Mouse (Mus musculus): Measurements from ENCODE around the gene Sfxn4. TPM values are rescaled to one million over a fixed set of nuclear protein-coding genes. Genes with fewer than 3 reads are reported as not detected.
A peak's percentile ranks its signal among the peaks of the same experiment; 100 is the strongest.
"Not testable (repeated sequence)": the region's sequence is repeated elsewhere in the genome, so short reads cannot be mapped to it uniquely, and the experiment has no call there.

Gene Sfxn4
- polyA plus RNA-seq, 1 experiment = 7.6 TPM

DNA sequence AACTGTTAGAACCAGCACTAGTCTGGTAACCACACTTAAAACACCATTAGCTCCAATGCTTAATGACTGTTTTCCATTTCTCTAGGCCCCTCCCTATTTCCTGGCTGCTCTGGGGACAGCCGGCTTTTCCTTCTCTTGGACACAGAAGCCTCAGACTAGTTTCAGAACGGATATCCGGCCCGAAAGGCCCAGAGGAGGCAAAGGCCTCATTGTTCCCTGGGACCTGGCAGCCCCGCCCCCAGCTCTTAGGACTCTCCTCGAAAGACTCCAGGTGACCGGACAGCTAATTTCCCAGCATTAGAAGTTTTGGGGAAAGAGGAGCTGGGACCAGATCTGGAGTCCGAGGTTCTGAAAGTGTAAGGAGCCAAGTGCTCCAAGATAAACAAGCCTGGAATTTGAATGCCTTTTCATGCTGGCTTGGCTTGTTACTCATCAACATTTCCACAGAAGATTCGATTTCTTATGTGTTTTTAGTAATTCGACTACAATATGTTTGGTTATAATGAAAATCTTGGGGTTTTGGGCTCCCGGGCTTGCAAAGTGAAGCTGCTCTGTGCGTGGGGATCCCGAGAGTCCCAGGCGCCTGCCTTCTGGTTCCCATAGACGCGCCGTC is 27.9 kb upstream of the Sfxn4 start:
- DNase-seq (ENCODE audit: low read depth) = peak; percentile 50
- TF ChIP-seq POLR2A (IDR thresholded peaks at IDR 0.05; ENCODE audit: borderline replicate concordance, extremely low read depth, insufficient read depth, insufficient read length, poor library complexity, severe bottlenecking) = no peak
- no peak for TF ChIP-seq CTCF (IDR thresholded peaks at IDR 0.05; ENCODE audit: borderline replicate concordance, extremely low read depth, insufficient read depth, insufficient read length)

DNA sequence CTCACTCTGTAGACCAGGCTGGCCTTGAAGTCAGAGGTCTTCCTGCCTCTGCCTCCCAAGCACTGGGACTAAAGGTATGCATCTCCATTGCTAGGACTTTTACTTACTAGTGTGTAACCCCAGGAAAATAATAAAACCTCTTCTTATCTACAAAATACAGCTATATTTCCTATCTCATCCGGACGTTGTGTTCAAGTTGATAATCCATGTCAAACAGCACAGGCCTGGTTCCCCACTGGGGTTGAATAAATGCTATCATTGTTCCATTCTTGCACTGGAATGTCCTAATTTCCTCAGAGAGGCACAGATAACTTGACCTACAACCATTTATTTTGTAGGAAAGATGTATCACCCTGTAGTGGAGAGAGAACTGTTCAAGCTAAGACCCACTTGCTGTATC is 26.4 kb upstream of the Sfxn4 start:
- DNase-seq (ENCODE audit: low read depth) = no peak
- TF ChIP-seq POLR2A (IDR thresholded peaks at IDR 0.05; ENCODE audit: borderline replicate concordance, extremely low read depth, insufficient read depth, insufficient read length, poor library complexity, severe bottlenecking) (no peak), CTCF (IDR thresholded peaks at IDR 0.05; ENCODE audit: borderline replicate concordance, extremely low read depth, insufficient read depth, insufficient read length) (no peak)

DNA sequence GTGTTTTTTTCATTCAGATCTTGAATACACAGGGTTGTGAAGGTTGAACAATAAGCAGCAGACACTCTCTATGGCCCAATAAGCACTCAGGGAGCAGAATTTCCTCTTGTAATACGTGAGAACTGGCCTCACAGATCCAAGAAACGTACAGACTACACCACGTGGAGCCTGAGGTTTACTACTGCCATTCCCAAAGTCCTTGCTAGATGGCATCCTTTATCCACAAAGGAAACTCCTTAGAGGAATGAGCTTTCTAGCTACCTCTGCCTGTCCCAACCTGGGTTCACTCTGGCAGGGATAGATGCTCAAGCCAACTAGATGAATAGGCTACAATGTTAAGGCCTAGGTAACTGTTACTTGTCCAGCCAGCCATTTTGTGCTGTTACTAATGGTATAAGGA is 21.9 kb upstream of the Sfxn4 start:
- peak; percentile 48; the same call in 1 of the 2 replicates for TF ChIP-seq CTCF (IDR thresholded peaks at IDR 0.05; ENCODE audit: borderline replicate concordance, extremely low read depth, insufficient read depth, insufficient read length)
- TF ChIP-seq POLR2A (IDR thresholded peaks at IDR 0.05; ENCODE audit: borderline replicate concordance, extremely low read depth, insufficient read depth, insufficient read length, poor library complexity, severe bottlenecking) = no peak
- DNase-seq (ENCODE audit: low read depth) = peak; percentile 53

DNA sequence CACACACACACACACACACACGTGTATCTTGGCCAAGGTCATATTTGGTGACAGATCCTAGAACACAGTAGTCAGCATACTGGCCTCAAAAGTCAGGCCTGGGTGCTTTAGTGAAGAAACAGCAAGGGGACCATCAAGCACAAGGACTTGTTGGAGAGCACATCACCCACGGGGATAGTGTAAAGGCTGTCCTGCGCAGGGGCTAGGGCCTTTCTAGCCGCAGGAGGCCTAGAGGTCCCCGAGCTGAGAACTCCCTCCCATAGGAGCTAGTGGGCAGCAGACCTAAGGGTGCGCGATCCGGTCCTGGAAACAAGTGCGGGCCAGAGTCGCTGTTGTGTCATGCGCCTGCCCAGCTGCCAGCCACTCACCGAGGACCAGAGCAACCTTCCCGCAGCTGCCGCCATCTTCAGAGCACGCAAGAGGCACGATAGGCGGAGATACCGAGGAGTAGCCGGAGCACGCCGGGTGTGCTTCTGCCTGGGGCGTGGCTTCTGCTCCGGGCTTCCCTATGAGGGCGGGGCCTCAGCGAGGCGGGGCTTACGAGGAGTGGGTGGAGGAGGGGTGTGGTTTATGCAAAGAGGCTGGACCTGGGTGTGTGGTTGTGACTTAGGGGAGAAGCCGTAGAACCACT is 12.9 kb upstream of the Sfxn4 start, which contains the start of gene Prdx3:
Gene Prdx3, minus strand, starts transcription at position 493 of the 631 bp plus-strand sequence.
- peak; percentile 97 for DNase-seq (ENCODE audit: low read depth)
- TF ChIP-seq CTCF (IDR thresholded peaks at IDR 0.05; ENCODE audit: borderline replicate concordance, extremely low read depth, insufficient read depth, insufficient read length) (no peak), POLR2A (IDR thresholded peaks at IDR 0.05; ENCODE audit: borderline replicate concordance, extremely low read depth, insufficient read depth, insufficient read length, poor library complexity, severe bottlenecking) (peak; percentile 30; the same call in 1 of the 2 replicates)

DNA sequence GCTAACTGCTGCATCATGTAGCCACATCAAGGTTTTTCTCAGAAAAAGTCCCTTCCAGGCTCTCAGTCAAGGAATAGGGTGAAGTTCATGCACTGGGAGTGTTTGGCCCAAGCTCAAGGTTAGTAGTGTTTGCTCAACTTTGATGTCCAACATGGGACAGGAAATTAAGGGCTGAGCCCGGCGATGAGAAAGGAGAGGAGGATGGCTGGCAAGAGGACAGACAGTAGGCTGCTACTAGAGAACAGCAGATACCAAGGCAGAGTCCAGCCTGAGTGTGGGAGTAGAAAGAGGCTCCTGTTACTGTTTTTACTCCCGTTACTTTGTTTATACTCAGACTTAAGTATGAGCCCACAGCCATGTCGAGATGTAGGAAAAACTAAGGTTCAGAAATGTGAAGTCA is 12.2 kb upstream of the Sfxn4 start:
- DNase-seq (ENCODE audit: low read depth) = no peak

DNA sequence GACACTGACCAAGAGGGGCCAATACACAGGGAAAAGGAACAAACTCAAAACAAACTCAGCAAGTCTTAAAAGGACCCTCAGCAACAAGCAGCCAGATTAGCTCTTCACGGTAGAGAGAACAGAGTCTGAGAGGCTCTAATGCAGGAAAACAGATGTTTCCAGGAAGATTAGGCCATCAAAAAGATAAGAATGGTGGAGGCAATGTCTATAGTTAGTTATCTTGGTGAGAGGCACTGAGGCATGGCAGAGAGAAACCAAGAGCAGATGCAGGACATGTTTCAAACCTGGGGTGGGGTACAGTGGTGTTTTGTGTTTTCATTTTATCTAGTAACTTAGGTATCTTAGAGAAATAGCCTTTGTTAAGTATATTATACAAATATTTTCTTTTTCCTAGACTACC is 11.0 kb upstream of the Sfxn4 start:
- TF ChIP-seq CTCF (IDR thresholded peaks at IDR 0.05; ENCODE audit: borderline replicate concordance, extremely low read depth, insufficient read depth, insufficient read length) (no peak), POLR2A (IDR thresholded peaks at IDR 0.05; ENCODE audit: borderline replicate concordance, extremely low read depth, insufficient read depth, insufficient read length, poor library complexity, severe bottlenecking) (no peak)

More for the DNA sequence above, 12.2 kb upstream of the Sfxn4 start:
- no peak for TF ChIP-seq POLR2A (IDR thresholded peaks at IDR 0.05; ENCODE audit: borderline replicate concordance, extremely low read depth, insufficient read depth, insufficient read length, poor library complexity, severe bottlenecking)
- no peak for TF ChIP-seq CTCF (IDR thresholded peaks at IDR 0.05; ENCODE audit: borderline replicate concordance, extremely low read depth, insufficient read depth, insufficient read length)

DNA sequence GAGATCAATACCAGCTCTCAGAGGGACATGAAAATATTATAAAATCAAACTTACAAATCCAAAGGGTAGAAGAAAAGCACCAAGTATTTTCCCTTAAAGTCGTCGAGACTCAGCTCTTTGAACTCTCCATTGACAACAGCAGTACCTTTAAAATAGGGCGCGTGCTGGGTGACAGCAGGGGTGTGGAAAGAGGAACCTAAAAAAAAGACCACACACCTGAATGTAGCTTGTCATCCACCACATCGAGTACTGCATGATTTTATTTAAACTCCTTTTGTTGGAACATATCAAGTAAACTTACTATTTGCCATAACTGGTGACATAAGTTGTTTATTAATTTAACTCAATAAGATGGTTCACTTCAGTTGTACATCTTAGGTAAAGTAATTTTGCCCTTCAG is 10.1 kb upstream of the Sfxn4 start:
- no peak for TF ChIP-seq POLR2A (IDR thresholded peaks at IDR 0.05; ENCODE audit: borderline replicate concordance, extremely low read depth, insufficient read depth, insufficient read length, poor library complexity, severe bottlenecking)
- TF ChIP-seq CTCF (IDR thresholded peaks at IDR 0.05; ENCODE audit: borderline replicate concordance, extremely low read depth, insufficient read depth, insufficient read length) = no peak
- no peak for DNase-seq (ENCODE audit: low read depth)

More for the DNA sequence above, 11.0 kb upstream of the Sfxn4 start:
- DNase-seq (ENCODE audit: low read depth) = no peak

DNA sequence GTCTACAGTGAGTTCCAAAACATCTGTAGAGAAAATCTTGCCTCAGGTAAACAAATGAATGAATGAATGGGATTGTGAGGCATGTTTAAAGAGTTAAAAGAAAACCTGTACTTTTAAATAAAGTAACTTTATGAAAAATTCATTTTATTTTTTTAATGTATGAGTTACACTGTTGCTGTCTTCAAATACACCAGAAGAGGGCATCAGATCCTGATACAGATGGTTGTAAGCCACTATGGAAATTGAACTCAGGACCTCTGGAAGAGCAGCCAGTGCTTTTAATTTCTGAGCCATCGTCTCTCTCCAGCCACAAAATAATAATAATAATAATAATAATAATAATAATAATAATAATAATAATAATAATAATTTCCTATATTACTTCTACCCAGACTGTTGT is 9.2 kb upstream of the Sfxn4 start:
- TF ChIP-seq POLR2A (IDR thresholded peaks at IDR 0.05; ENCODE audit: borderline replicate concordance, extremely low read depth, insufficient read depth, insufficient read length, poor library complexity, severe bottlenecking) (no peak), CTCF (IDR thresholded peaks at IDR 0.05; ENCODE audit: borderline replicate concordance, extremely low read depth, insufficient read depth, insufficient read length) (no peak)

DNA sequence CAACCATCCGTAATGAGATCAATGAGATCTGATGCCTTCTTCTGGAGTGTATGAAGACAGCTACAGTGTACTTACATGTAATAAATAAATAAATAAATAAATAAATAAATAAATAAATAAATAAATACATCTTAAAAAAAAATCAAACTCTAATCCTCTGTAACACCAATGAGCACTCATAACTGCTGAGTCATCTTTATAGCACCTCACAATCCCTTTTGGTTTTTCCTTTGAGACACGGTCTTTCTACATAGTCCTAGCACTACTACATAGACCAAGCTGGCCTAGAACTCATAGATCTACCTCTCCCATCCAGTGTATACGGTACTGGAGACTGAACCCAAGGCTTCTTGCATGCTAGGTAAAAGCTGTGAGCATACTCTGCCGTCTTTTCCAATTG is 4.9 kb upstream of the Sfxn4 start:
- not testable (repeated sequence) for DNase-seq (ENCODE audit: low read depth)

More for the DNA sequence above, 9.2 kb upstream of the Sfxn4 start:
- DNase-seq (ENCODE audit: low read depth) = no peak

DNA sequence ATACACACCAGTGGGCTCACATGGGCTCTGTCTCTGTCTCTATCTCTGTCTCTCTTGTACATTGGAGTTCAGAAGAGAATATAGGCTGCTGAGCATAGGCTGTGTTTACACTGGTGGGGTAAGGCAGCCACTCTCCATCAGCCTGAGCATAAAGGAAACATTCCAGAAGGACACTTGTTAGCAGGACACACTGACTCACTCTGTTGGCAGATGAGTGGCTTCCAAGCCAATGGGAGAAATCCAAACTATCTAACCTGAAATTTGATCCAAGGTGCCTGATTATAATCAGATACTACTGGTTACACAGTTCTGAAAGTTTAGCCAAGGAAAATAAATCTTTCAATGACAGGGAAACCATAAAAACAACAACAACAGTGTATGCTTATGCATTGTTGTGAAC is 15.5 kb downstream of the Sfxn4 start:
- DNase-seq (ENCODE audit: low read depth) = no peak
- TF ChIP-seq CTCF (IDR thresholded peaks at IDR 0.05; ENCODE audit: borderline replicate concordance, extremely low read depth, insufficient read depth, insufficient read length) (no peak), POLR2A (IDR thresholded peaks at IDR 0.05; ENCODE audit: borderline replicate concordance, extremely low read depth, insufficient read depth, insufficient read length, poor library complexity, severe bottlenecking) (no peak)

DNA sequence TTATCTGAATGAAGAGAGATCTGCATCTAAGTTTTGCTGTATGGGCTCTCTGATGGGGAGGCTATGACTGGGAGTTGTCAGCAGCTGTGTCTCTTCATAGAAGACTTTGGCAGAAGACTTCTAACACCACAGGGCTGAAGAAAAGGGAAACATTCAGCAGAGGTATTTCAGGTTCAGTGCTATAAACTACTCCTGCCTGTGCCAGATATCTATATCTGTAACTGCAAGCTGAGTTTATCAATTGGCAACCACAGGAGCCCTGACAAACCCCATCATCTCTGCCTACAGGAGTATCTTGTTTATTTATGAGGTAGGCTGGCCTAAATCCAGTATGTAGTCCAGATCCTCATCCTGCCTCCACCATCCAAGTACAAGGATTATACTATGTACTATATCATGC is 18.0 kb downstream of the Sfxn4 start:
- DNase-seq (ENCODE audit: low read depth) = no peak
- no peak for TF ChIP-seq POLR2A (IDR thresholded peaks at IDR 0.05; ENCODE audit: borderline replicate concordance, extremely low read depth, insufficient read depth, insufficient read length, poor library complexity, severe bottlenecking)
- no peak for TF ChIP-seq CTCF (IDR thresholded peaks at IDR 0.05; ENCODE audit: borderline replicate concordance, extremely low read depth, insufficient read depth, insufficient read length)

DNA sequence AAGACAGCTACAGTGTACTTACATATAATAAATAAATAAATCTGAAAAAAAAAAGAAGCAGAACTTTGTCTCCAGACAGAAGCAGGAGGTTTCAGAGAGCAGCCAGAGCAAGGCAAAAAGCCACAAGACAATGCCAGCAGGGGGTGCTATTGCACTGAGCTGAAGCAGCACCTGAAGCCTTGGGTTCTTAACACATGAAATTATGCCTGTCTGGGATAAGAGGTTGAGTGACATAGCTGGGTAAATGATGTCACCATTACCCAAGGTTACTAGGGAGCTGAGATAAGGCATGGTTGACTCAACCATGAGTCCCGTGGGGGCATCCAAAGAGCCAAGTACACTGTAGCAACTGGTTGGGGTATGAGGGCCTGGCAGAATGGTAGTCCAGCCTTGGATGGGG is 23.5 kb downstream of the Sfxn4 start:
- peak; percentile 82 for DNase-seq (ENCODE audit: low read depth)
- peak; percentile 84 for TF ChIP-seq CTCF (IDR thresholded peaks at IDR 0.05; ENCODE audit: borderline replicate concordance, extremely low read depth, insufficient read depth, insufficient read length)
- no peak for TF ChIP-seq POLR2A (IDR thresholded peaks at IDR 0.05; ENCODE audit: borderline replicate concordance, extremely low read depth, insufficient read depth, insufficient read length, poor library complexity, severe bottlenecking)
